Mouse (Mus musculus) bone marrow, adult 2 months (tissue): Measurements from ENCODE around the gene Krtap5-1. TPM values are rescaled to one million over a fixed set of nuclear protein-coding genes. Genes with fewer than 3 reads are reported as not detected.
"Not testable (repeated sequence)": the region's sequence is repeated elsewhere in the genome, so short reads cannot be mapped to it uniquely, and the experiment has no call there.

Experiments used
- H3K27ac ChIP-seq: fragments of 200-500 bp; 2 replicates; pipeline ENCODE4 v1.5.1; 2012; ENCODE audit warnings: low read depth, mild to moderate bottlenecking, control low read depth, inconsistent platforms, low read length; ENCODE audit not compliant: control insufficient read depth, poor library complexity, insufficient read depth
- H3K4me1 ChIP-seq: fragments of 200-500 bp; 2 replicates; pipeline ENCODE4 v1.6.1; 2011; ENCODE audit warnings: low read length; ENCODE audit not compliant: control insufficient read depth, insufficient read depth
- H3K4me3 ChIP-seq: fragments of 200-500 bp; replicated peaks from 2 replicates; pipeline ENCODE3; 2011; ENCODE audit warnings: mild to moderate bottlenecking, low read depth, low read length, control low read depth; ENCODE audit not compliant: control insufficient read depth
- CTCF ChIP-seq: fragments of 200-500 bp; IDR thresholded peaks from 2 replicates; pipeline ENCODE4 v1.5.1; 2011; ENCODE audit warnings: low read length, control low read depth; ENCODE audit not compliant: control insufficient read depth, insufficient read depth
- POLR2A ChIP-seq: fragments of 200-500 bp; IDR thresholded peaks from 2 replicates; pipeline ENCODE4 v1.6.1; 2011; ENCODE audit warnings: low read depth, mild to moderate bottlenecking, control low read depth, low read length, borderline replicate concordance; ENCODE audit not compliant: control insufficient read depth
- WGBS: fragments of 180-500 bp; shearing (Covaris S2); methylation state at CpG from one replicate; pipeline ENCODE4 v1.1.7; 2018; 5-methylcytosine and 5-hydroxymethylcytosine counted together
- polyA plus RNA-seq: library from polyadenylated mRNA; stranded (reverse); fragments of >200 nt; gene quantifications from 2 replicates; pipeline ENCODE4 v1.2.4, GENCODE M21; 2011; ENCODE audit warnings: low replicate concordance; ENCODE audit not compliant: missing spikeins, insufficient read depth, insufficient read length

The Krtap5-1 gene
- polyA plus RNA-seq, 1 experiment: not detected

GRCm38 (mm10) chr7:142326714-142327445 is 30.0 kb upstream of the Krtap5-1 start:
- Histone ChIP-seq H3K27ac (no peak overlapping the region), H3K4me1 (no peaks in the 10 kb centered on the region), H3K4me3 (no peak overlapping the region)
- 68% methylated on average over 9 of the region's 9 CpGs for WGBS
- TF ChIP-seq POLR2A: no peak
- no peak for TF ChIP-seq CTCF

GRCm38 (mm10) chr7:142323396-142324117 is 26.6 kb upstream of the Krtap5-1 start:
- 70% methylated on average over 12 of the region's 12 CpGs for WGBS
- no peak overlapping the region for H3K27ac ChIP-seq
- no peak overlapping the region for H3K4me3 ChIP-seq
- no peak for TF ChIP-seq CTCF
- TF ChIP-seq POLR2A: no peak
- H3K4me1 ChIP-seq: no peaks in the 10 kb centered on the region

DNA sequence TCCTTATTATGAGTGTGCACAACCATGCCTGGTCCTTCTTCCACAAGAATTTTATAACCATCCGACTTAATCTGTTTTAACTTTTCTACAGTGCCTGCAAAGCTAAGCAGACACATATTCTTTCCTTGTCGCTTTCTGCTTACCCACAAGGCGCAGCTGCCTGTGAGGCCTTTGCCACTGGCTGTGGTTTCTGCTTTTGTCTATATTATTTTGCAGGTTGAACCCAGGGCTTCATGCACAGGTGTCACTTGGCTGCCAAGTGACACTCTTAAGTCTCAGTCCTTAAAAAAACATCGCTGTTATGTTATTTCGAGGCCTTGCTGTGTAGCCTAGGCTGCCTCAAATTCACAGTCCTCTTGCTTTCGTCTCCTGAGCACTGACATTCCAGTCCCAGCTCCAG is 25.7 kb upstream of the Krtap5-1 start:
- 83% methylated on average over 6 of the region's 6 CpGs for WGBS
- Histone ChIP-seq H3K4me1 (no peaks in the 10 kb centered on the region), H3K4me3 (no peak overlapping the region), H3K27ac (no peak overlapping the region)
- TF ChIP-seq POLR2A: no peak
- no peak for TF ChIP-seq CTCF

GRCm38 (mm10) chr7:142321637-142322306 is 24.9 kb upstream of the Krtap5-1 start:
- 88% methylated on average over 7 of the region's 10 CpGs for WGBS
- H3K4me3 ChIP-seq, H3K27ac ChIP-seq, H3K4me1 ChIP-seq: not testable (repeated sequence)

DNA sequence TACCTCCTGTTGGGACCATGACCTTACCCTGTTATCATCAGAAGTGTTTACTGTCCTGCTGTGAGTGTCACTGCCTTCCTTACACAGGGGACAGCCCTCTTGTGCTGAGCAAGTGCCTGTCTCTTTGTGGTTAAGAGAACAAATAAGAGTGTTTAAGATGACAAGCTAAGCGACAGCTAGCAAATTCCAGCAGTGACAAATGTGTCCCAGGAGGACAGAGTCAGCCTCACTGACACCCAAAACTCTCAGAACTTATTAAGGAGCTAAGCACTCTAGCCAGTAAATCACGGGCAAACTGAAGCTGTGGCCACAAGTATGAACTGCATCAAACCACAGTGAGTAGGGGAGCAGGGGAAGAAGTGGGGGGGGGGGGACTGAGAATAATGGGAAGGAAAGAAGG is 24.0 kb upstream of the Krtap5-1 start:
- 30% methylated on average over 2 of the region's 2 CpGs for WGBS
- Histone ChIP-seq H3K4me1 (no peaks in the 10 kb centered on the region), H3K4me3 (no peak overlapping the region), H3K27ac (no peak overlapping the region)
- TF ChIP-seq POLR2A: no peak

DNA sequence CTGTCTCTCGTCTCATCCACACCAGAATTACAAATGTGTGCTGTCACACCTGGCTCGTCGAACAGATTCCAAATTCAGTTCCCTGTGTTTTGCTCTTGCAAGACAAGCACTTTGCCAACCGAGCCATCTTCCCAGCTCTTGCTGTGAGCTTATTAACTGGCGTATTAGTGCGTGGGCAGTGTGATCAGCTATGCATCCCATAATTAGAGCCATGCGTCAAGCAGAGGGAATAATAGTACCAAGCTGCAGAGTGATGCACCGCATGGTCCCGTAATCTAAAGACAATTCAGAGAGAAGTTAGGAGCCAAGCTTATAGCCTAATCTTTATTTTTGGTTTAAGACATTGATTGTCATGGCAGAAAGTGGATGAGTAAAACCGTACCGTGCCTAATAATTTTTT is 22.2 kb upstream of the Krtap5-1 start:
- Histone ChIP-seq H3K27ac (no peak overlapping the region), H3K4me1 (no peaks in the 10 kb centered on the region), H3K4me3 (no peak overlapping the region)
- WGBS: 84% methylated on average over 11 of the region's 11 CpGs
- no peak for TF ChIP-seq POLR2A
- no peak for TF ChIP-seq CTCF

- no peak for TF ChIP-seq CTCF
- TF ChIP-seq POLR2A: no peak
- WGBS: 60% methylated on average over 5 of the region's 5 CpGs
- Histone ChIP-seq H3K4me1 (no peaks in the 10 kb centered on the region), H3K27ac (no peak overlapping the region), H3K4me3 (no peak overlapping the region)
Measured at GRCm38 (mm10) chr7:142317216-142317615, 20.3 kb upstream of the Krtap5-1 start.

- WGBS: 48% methylated on average over 6 of the region's 6 CpGs
- Histone ChIP-seq H3K27ac (no peak overlapping the region), H3K4me1 (no peaks in the 10 kb centered on the region), H3K4me3 (no peak overlapping the region)
- no peak for TF ChIP-seq POLR2A
- peak; percentile 46; the same call in 1 of the 2 replicates for TF ChIP-seq CTCF
Measured at GRCm38 (mm10) chr7:142316558-142316957, 19.6 kb upstream of the Krtap5-1 start.
